Mouse (Mus musculus) heart, embryonic 16.5 days (tissue): ENCODE data around the gene Chd3. TPM values are rescaled to one million over a fixed set of nuclear protein-coding genes. Genes with fewer than 3 reads are reported as not detected.

Source experiments
- ATAC-seq: fragments of 200-750 bp; cut with Nextera tagmentation; replicated peaks from 2 replicates; pipeline ENCODE4 v1.8.0; 2017; ENCODE audit warnings: moderate number of reproducible peaks; ENCODE audit not compliant: insufficient read depth, low FRiP score; ENCODE audit errors: extremely low read depth
- H3K27ac ChIP-seq: fragments of 300-500 bp; sonication (generic); 2 replicates; pipeline ENCODE4 v1.5.1; 2014; ENCODE audit warnings: mild to moderate bottlenecking, low read length, control low read depth, moderate library complexity
- H3K27me3 ChIP-seq: fragments of 300-500 bp; sonication (generic); 2 replicates; pipeline ENCODE4 v1.6.1; 2014; ENCODE audit warnings: low read length, mixed read lengths; ENCODE audit not compliant: control insufficient read depth, insufficient read depth
- H3K36me3 ChIP-seq: fragments of 300-500 bp; sonication (generic); 2 replicates; pipeline ENCODE4 v1.6.1; 2014; ENCODE audit not compliant: control insufficient read depth, insufficient read depth
- H3K4me1 ChIP-seq: fragments of 300-500 bp; sonication (generic); 2 replicates; pipeline ENCODE4 v1.6.1; 2014; ENCODE audit warnings: low read length, mixed read lengths; ENCODE audit not compliant: control insufficient read depth, insufficient read depth
- H3K4me2 ChIP-seq: fragments of 300-500 bp; sonication (generic); 2 replicates; pipeline ENCODE4 v1.6.1; 2014; ENCODE audit warnings: low read depth, mild to moderate bottlenecking, control low read depth, low read length
- H3K4me3 ChIP-seq: fragments of 300-500 bp; sonication (generic); 2 replicates; pipeline ENCODE4 v1.5.1; 2014; ENCODE audit warnings: mild to moderate bottlenecking, control low read depth, low read length
- H3K9ac ChIP-seq: fragments of 300-500 bp; sonication (generic); 2 replicates; pipeline ENCODE4 v1.6.1; 2014; ENCODE audit warnings: low read length, control low read depth
- H3K9me3 ChIP-seq: fragments of 300-500 bp; sonication (generic); replicated peaks from 2 replicates; pipeline ENCODE4 v1.6.1; 2016; ENCODE audit warnings: low read length; ENCODE audit not compliant: control insufficient read depth
- WGBS: fragments of 180-500 bp; shearing (Covaris S2); extraction: QIAGEN DNeasy Blood & Tissue Kit; methylation state at CpG from one replicate; pipeline ENCODE4 v1.1.7; 2014; 5-methylcytosine and 5-hydroxymethylcytosine counted together
- polyA plus RNA-seq: library from polyadenylated mRNA; unstranded; fragments of >200 nt; fragmentation: Nextera tagmentation; extraction: Ambion mirVana; gene quantifications from 2 replicates; pipeline ENCODE4 v1.2.1, GENCODE M21; 2015

Chd3 gene
- polyA plus RNA-seq, 1 experiment from 2014 or later = 13.3 TPM

DNA sequence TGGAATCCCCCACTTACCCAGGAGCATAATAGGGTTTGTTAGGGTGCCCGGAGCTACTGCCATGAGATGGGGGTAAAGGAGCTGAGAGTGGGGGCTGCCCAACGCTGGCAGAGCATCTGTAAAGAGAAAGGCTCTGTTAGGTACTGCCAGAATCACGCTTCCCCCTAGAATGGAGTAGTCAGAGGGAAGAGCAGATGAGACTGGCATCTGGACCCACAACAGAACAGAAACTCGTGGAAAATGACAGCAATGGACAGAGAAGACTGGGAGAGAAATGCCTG is 38.5 kb upstream of the Chd3 start:
- Histone ChIP-seq H3K36me3 (peaks cover 46% of the 10 kb centered on the region), H3K9ac (no peak overlapping the region), H3K4me2 (no peak overlapping the region), H3K4me3 (no peak overlapping the region), H3K27me3 (no peaks in the 10 kb centered on the region), H3K9me3 (no peaks in the 10 kb centered on the region), H3K4me1 (peaks cover 18% of the 10 kb centered on the region), H3K27ac (no peak overlapping the region)
- 74% methylated on average over 4 of the region's 4 CpGs for WGBS
- no peak for ATAC-seq

DNA sequence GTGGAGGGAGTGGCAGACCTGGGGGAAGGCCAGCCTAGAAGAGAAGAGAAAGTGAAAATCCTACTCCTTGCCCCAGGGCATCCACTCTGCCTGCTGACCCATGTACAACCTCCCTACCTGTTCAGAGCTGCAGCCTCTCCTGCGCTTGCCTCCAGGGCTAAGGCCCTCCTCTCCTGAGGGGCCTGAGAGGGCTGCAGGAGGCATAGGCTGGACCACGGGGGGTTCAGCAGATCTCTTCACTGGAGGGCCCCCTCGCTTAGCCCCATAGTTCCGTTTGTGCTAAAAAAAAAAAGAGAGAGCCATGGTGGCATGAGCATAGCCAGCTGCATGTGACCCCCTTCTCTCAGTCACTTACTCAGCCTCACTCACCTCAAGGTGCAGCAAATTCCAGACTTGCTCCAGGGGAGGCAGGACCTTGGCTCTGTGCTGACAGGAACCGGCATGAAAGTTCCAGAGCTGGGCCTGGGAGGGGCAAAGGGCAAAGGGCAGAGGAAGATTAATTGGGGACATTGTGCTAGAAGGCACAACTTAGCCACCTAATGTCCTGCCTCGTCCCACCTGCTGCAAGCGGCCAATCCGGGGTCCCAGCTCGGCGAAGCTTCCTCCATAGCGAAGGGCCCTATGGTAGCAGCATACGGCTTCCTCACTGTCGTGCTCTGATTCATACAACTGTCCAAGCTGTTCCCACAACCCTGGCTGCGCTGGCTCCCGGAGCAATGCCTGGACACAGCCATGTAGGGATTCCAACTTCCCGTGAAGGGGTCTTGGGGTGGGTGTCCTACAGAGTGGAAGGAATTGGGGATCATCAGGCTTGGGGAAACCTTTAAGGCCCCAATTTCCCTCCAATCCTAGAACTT is 37.9 kb upstream of the Chd3 start:
- Histone ChIP-seq H3K27me3 (no peaks in the 10 kb centered on the region), H3K4me1 (peaks cover 12% of the 10 kb centered on the region), H3K4me3 (no peak overlapping the region), H3K4me2 (no peak overlapping the region), H3K36me3 (peaks cover 45% of the 10 kb centered on the region), H3K9ac (no peak overlapping the region), H3K27ac (no peak overlapping the region), H3K9me3 (no peaks in the 10 kb centered on the region)
- no peak for ATAC-seq
- 89% methylated on average over 16 of the region's 16 CpGs for WGBS

DNA sequence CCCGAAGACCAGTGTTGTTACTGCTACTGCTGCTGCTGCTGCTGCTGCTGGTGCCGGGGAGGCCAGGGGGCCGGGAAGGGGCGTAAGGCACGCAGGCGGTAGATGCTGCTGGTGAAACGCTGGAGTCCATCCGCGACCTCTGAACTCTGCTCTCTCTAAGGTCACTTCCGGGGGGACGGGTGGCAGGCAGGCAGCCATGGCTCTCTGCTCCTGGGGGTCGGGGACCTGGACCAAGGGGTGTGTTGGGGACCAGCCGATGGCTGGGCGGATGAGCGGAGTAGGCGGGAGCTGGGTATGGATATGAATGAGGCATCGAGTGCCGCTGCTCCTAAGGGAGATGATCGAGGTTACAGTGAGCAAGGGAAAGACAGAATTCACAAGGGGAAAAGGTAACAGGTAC is 37.1 kb upstream of the Chd3 start:
- H3K9me3 ChIP-seq = no peaks in the 10 kb centered on the region
- ATAC-seq = no peak
- 92% methylated on average over 19 of the region's 19 CpGs for WGBS

DNA sequence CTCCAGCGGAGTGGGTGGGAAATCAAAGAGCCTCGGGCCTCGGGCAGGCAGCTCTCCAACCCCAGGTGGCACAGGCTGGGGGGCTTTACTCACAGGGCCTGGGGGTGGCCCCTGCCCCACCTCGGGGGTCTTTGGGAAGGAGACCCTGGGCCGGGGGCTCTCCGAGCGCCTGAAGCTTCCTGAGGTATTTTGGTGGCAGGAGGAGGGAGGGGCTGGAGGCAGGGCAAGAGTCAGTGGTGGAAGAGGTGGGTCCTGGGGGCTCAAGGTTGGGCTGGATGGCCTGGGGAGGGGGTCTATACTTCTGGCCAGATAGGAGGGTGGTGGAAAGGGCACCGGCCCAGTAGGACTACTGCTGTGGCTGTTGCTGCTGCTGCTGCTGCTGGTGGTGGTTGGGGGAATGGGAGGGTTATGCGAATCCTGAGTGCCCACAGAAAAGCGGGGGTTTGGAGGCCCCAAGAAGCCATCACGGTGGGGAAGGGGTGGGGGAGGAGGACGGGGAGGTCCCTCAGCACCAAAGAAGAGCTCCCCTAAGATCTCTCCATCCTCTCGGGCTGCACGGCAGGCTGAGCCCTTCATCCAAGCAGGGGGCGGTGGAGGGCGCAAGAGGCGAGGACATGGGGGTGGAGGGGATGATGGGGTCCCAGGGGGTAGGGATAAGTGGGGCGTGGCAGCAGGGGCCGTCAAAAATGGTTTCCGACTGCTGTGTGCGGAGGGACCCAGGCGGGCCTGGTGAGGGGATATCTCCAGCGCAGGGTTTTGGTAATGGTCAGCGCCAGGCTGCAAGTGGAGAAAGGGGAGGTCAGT is 36.4 kb upstream of the Chd3 start:
- H3K4me1 ChIP-seq = peaks cover 11% of the 10 kb centered on the region
- no peaks in the 10 kb centered on the region for H3K27me3 ChIP-seq
- H3K27ac ChIP-seq = no peak overlapping the region
- H3K4me3 ChIP-seq = no peak overlapping the region
- no peaks in the 10 kb centered on the region for H3K9me3 ChIP-seq
- WGBS = 91% methylated on average over 24 of the region's 24 CpGs
- H3K4me2 ChIP-seq = no peak overlapping the region
- no peak for ATAC-seq
- H3K9ac ChIP-seq = no peak overlapping the region
- H3K36me3 ChIP-seq = peaks cover 54% of the 10 kb centered on the region

More for the DNA sequence above, 37.1 kb upstream of the Chd3 start:
- Histone ChIP-seq H3K27me3 (no peaks in the 10 kb centered on the region), H3K9ac (no peak overlapping the region), H3K4me2 (no peak overlapping the region), H3K27ac (no peak overlapping the region), H3K4me1 (peaks cover 11% of the 10 kb centered on the region), H3K4me3 (no peak overlapping the region), H3K36me3 (peaks cover 49% of the 10 kb centered on the region)

DNA sequence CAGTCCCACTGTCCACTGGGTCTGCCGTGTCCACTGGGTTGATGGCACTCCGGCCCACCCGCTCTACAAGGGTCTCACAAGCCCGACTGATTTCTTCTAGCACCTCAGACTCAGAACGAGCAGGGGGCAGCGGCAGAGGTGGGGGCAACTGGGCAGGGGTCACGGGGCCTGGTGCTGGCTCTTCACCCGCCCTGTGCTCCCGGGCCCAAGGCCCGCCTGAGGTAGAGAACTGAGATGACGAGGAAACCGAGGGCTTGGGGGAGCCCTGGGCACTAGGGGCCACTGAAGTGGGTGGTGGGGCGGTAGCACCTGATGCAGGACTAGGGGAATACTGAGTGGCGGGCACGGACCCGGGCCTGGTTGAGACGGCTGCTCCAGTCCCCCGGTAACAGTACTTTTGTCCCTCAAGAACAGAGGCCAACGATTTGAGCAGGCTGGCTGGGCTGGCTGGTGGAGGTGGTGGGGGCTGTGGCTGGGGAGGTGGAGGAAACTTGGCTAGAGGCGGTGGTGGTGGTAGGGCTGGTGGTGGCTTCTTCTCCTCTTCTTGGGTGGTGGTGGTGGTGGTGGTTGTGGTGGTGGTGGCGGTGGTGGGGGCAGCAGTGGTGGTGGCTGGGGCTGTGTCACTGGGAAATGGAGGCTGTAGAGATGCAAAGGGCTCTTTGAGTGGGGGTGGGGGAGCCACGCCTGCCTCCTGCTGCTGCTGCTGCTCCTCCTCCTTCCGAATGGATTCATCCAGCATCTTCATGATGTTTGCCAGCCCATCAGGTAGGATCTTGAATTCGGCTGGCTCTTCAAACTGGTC is 35.6 kb upstream of the Chd3 start:
- Histone ChIP-seq H3K4me3 (no peak overlapping the region), H3K9ac (no peak overlapping the region), H3K27ac (no peak overlapping the region), H3K36me3 (peaks cover 62% of the 10 kb centered on the region), H3K9me3 (no peaks in the 10 kb centered on the region), H3K4me1 (peaks cover 11% of the 10 kb centered on the region), H3K27me3 (no peaks in the 10 kb centered on the region), H3K4me2 (no peak overlapping the region)
- 91% methylated on average over 24 of the region's 24 CpGs for WGBS
- ATAC-seq = no peak

DNA sequence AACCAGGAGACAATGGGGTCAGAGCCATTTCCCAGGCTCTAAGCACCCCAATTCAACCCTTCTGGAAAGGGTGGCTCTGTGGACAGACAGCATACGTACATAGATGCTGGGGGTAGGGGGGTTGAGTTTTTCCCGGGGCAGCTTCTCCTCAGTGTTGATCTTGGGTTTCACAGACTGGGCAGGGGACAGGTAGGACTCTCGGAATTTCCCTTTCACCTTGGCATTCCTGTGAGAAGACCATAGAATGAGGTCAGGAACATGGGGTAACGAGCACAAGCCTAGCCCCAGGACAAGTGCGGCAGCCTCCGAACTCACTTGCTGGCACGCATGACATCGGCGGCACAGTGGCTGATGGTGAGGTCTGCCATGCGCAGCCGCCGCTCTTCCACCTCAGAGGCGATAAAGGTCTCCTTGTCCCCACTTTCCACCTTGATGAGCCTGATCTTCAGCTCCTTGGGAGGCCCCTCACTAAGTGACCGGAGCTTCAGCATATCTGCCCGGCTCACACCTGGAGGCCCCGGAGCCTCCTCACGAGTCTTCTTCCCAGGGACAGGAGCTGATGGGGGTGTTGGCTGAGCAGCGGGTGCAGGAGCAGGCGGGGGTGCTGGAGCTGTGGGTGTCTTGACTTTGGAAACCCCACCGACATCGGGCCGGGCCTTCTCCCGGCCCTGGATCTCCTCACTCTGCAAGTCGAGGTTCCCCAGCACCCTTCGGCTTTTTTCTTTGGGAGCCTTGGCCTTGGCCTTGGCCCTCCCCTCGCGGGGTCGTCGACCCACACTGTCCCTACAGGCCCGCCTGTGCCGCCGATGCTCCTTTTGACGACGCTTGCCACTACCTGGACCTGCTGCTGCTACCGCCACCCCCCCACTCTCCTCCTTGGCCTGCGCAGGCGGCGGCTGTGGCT is 34.7 kb upstream of the Chd3 start:
- Histone ChIP-seq H3K4me1 (peaks cover 11% of the 10 kb centered on the region), H3K27ac (no peak overlapping the region), H3K9me3 (no peaks in the 10 kb centered on the region), H3K4me3 (no peak overlapping the region), H3K9ac (no peak overlapping the region), H3K36me3 (peaks cover 64% of the 10 kb centered on the region), H3K4me2 (no peak overlapping the region), H3K27me3 (no peaks in the 10 kb centered on the region)
- 91% methylated on average over 38 of the region's 38 CpGs for WGBS
- ATAC-seq = no peak

DNA sequence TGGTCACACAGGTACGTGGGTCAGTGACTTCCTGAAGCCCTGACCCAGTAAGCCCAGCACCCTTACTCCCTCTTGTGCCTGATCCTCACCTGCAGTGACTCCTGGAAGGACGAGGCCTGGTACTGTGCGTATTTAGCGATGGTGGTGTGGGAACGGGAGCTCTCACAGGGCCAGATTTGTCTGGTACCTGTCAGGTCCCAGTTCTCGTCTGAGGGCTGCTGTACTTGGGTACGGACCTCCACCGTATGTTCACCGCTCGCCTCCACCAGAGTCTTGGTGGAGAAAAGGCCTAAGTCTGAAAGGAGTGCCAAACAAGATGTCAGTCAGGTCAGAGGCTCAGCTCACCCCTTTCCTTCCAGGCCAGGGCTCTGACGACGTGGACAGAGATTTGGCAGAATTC is 32.8 kb upstream of the Chd3 start:
- no peaks in the 10 kb centered on the region for H3K27me3 ChIP-seq
- no peak overlapping the region for H3K9ac ChIP-seq
- H3K4me3 ChIP-seq = no peak overlapping the region
- ATAC-seq = no peak
- H3K9me3 ChIP-seq = no peaks in the 10 kb centered on the region
- no peak overlapping the region for H3K27ac ChIP-seq
- H3K4me1 ChIP-seq = peaks cover 20% of the 10 kb centered on the region
- WGBS = 84% methylated on average over 12 of the region's 12 CpGs
- H3K4me2 ChIP-seq = no peak overlapping the region
- H3K36me3 ChIP-seq = peaks cover 56% of the 10 kb centered on the region

DNA sequence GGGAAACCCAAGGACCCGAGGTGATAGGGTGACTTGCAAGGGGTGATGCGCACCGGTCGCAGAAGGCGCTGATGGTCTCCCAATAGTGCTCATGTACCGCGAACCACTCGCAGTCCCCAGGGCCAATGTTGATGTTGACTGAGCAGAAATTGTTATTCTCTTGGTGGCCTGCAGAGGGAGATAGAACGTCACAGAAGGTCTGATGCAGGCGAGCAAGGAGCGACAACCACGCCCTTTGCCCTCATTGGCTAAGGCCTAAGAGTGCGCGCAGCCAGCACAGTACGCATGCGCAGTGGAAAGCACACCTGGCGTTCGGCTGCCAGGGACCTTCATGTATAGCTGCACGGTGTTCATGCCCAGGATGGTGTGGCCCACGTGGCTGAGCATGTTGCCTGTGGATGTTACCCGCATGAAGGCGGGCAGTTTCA is 32.0 kb upstream of the Chd3 start:
- peaks cover 24% of the 10 kb centered on the region for H3K4me1 ChIP-seq
- no peaks in the 10 kb centered on the region for H3K9me3 ChIP-seq
- 21% methylated on average over 22 of the region's 22 CpGs for WGBS
- H3K4me3 ChIP-seq = no peak overlapping the region
- no peak overlapping the region for H3K9ac ChIP-seq
- no peak overlapping the region for H3K4me2 ChIP-seq
- H3K36me3 ChIP-seq = peaks cover 49% of the 10 kb centered on the region
- no peak overlapping the region for H3K27ac ChIP-seq
- H3K27me3 ChIP-seq = no peaks in the 10 kb centered on the region
- ATAC-seq = peak; percentile 35
